Mouse (Mus musculus) midbrain, embryonic 12.5 days (tissue): ENCODE data around the gene Dydc2. TPM values are rescaled to one million over a fixed set of nuclear protein-coding genes. Genes with fewer than 3 reads are reported as not detected.

Experiments
- ATAC-seq: fragments of 200-750 bp; cut with Nextera tagmentation; 2 replicates; pipeline ENCODE4 v1.8.0; 2017; ENCODE audit warnings: low read depth, moderate TSS enrichment, moderate library complexity; ENCODE audit not compliant: low FRiP score
- H3K27ac ChIP-seq: fragments of 300-500 bp; sonication (generic); replicated peaks from 2 replicates; pipeline ENCODE4 v1.5.1; 2016; ENCODE audit warnings: mild to moderate bottlenecking
- H3K27me3 ChIP-seq: fragments of 300-500 bp; sonication (generic); 2 replicates; pipeline ENCODE4 v1.6.1; 2016; ENCODE audit warnings: mild to moderate bottlenecking
- H3K36me3 ChIP-seq: fragments of 300-500 bp; sonication (generic); 2 replicates; pipeline ENCODE4 v1.6.1; 2016
- H3K4me1 ChIP-seq: fragments of 300-500 bp; sonication (generic); 2 replicates; pipeline ENCODE4 v1.6.1; 2016
- H3K4me2 ChIP-seq: fragments of 300-500 bp; sonication (generic); replicated peaks from 2 replicates; pipeline ENCODE4 v1.6.1; 2016; ENCODE audit warnings: mild to moderate bottlenecking, moderate library complexity
- H3K4me3 ChIP-seq: fragments of 300-500 bp; sonication (generic); 2 replicates; pipeline ENCODE4 v1.5.1; 2016; ENCODE audit warnings: mild to moderate bottlenecking
- H3K9ac ChIP-seq: fragments of 300-500 bp; sonication (generic); replicated peaks from 2 replicates; pipeline ENCODE4 v1.6.1; 2016; ENCODE audit warnings: mild to moderate bottlenecking, moderate library complexity
- H3K9me3 ChIP-seq: fragments of 300-500 bp; sonication (generic); 2 replicates; pipeline ENCODE4 v1.6.1; 2016; ENCODE audit warnings: mild to moderate bottlenecking
- WGBS: fragments of 180-500 bp; shearing (Covaris S2); methylation state at CpG from one replicate; pipeline ENCODE4 v1.1.7; 2016; 5-methylcytosine and 5-hydroxymethylcytosine counted together
- polyA plus RNA-seq: library from polyadenylated mRNA; unstranded; fragments of >200 nt; fragmentation: Nextera tagmentation; extraction: Ambion mirVana; gene quantifications from 2 replicates; pipeline ENCODE4 v1.2.1, GENCODE M21; 2016

Gene Dydc2
- polyA plus RNA-seq: 0.37 and 0.59 TPM in 2 replicates

DNA sequence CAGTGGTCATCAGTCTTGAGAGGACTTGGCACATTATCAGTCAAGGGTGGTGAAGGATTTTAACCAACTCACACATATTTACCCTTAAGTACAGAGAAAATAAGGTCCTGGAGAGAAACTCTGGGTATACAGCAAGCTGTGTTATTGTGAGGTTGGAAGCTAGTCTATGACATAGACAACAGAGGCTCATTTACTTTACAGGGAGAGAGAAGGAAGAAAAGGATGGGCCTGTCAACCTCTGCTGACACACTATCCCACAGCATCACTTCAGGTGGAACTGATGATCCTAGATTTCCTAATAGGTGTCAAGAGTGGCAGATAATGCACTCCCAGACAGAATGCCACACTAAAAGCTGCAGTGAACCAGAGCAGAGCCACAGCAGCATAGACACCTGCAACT is at the start of gene Dydc2:
Dydc2 (minus strand) TSS at position 101 of the 400 bp plus-strand sequence.
- ATAC-seq: no peak
- Histone ChIP-seq H3K36me3 (no peaks in the 10 kb centered on the region), H3K4me2 (no peak within 1 kb of the TSS), H3K27me3 (no peaks in the 10 kb centered on the region), H3K27ac (no peak within 1 kb of the TSS), H3K4me3 (no peak within 1 kb of the TSS), H3K9ac (no peak within 1 kb of the TSS), H3K4me1 (peaks cover 6% of the 10 kb centered on the region), H3K9me3 (no peaks in the 10 kb centered on the region)

DNA sequence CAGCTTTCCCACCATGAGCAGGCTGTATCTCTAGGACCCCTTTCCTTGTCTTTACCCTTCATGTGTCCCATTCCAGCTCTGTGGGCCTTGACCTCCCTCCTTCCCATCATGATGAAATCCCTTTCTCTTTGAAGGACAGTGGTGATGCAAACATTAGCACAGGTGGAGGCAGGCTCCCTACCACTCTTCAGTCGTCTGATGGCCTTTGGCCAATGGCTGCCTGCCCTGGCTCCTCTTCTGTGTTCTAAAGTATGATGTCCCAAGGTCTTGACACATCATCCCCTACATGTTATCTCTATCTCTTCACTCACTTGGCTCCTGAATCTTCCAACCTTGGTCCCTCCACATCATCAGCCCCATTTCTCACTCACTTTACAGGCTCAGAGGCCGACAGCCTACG is 47.3 kb upstream of the Dydc2 start:
- H3K9me3 ChIP-seq: no peaks in the 10 kb centered on the region
- H3K36me3 ChIP-seq: no peaks in the 10 kb centered on the region
- H3K9ac ChIP-seq: no peak overlapping the region
- H3K4me2 ChIP-seq: no peak overlapping the region
- ATAC-seq: no peak
- H3K4me1 ChIP-seq: no peaks in the 10 kb centered on the region
- no peak overlapping the region for H3K4me3 ChIP-seq
- 91% methylated on average over 3 of the region's 3 CpGs for WGBS
- H3K27ac ChIP-seq: no peak overlapping the region
- no peaks in the 10 kb centered on the region for H3K27me3 ChIP-seq

DNA sequence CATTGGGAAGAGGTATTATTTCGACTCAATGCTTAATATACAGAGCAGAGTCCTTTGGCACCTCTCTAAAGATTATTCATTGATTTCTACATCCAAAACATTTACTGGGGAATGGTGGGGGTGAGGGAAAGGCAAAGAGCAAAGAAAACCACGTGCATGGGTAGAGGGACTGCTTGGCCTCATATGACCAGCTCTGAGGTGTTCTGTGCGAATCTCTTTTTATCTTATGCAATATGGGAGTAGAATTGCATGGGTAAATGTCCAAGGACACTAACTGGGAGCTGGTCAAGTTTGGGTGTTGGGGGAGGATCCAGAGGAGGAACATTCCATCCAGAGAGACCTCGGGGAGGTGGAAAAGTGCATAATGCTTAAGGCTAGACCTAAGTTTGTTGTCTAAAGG is 43.9 kb upstream of the Dydc2 start:
- H3K9ac ChIP-seq: no peak overlapping the region
- H3K9me3 ChIP-seq: no peaks in the 10 kb centered on the region
- H3K27ac ChIP-seq: no peak overlapping the region
- no peaks in the 10 kb centered on the region for H3K27me3 ChIP-seq
- ATAC-seq: no peak
- WGBS: 77% methylated on average over 4 of the region's 4 CpGs
- H3K4me1 ChIP-seq: no peaks in the 10 kb centered on the region
- H3K4me3 ChIP-seq: no peak overlapping the region
- H3K4me2 ChIP-seq: no peak overlapping the region
- no peaks in the 10 kb centered on the region for H3K36me3 ChIP-seq

DNA sequence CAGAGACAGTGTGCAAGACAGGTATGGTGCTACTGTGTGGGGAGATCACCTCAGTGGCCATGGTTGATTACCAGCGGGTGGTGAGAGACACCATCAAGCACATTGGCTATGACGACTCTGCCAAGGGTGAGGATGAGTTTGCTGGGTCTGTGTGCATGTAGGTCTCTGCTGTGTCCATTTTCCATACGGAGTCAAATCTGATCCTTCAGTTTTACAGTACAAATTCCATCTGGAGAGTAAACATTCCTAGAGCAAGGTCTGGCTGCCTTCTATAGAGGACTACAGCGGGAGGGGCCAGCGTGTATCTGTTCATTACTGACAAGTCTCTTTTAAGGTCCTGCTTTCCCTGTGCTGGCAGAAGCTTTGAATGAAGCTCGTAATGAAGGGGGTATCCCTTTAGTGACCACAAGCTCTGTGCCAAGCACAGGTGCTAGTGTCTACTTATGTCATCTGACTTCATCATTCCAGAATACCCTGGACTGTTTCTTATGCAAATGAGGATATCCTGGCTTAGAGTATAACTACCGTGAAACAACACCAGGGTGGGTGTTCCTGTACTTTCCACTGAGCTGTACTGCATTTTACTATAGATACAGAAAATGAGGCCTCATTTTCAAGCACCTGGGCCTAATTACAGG is 42.1 kb upstream of the Dydc2 start:
- no peaks in the 10 kb centered on the region for H3K4me1 ChIP-seq
- ATAC-seq: no peak
- no peak overlapping the region for H3K4me3 ChIP-seq

DNA sequence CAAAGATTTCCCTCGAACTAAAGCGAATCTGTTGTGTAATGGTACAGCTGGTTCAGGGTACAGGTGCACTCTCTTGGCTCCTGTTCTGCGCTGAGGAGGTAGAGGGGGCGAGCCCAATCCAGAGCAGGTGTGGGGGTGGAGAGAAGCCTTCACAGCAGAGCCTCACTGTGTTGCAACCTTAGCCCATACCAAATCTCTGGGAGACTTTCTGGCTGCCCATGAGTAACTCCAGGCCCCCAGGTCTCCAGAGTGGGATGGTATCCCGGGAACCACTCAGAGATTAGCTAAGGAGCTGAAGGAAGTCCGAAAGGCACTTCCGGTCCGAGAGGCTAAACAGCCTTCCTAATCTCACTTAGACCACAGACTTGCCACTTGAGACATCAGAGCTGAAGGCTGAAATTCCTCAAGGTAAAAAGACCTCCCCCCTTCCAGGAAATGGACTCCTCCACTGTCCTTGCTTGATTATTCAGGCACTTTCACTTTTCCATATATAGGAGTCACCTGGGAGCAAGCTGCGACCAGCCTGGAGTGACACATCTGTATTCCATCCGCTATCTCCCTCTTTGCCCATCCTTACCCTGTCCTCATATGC is 35.9 kb upstream of the Dydc2 start, which contains the start of gene Mat1a:
Mat1a (plus strand) TSS at position 183 of the 592 bp plus-strand sequence.
- WGBS: 80% methylated on average over 10 of the region's 10 CpGs
- H3K9me3 ChIP-seq: no peaks in the 10 kb centered on the region
- H3K4me2 ChIP-seq: no peak within 1 kb of the TSS
- no peak for ATAC-seq
- no peaks in the 10 kb centered on the region for H3K27me3 ChIP-seq
- H3K4me3 ChIP-seq: no peak within 1 kb of the TSS
- no peaks in the 10 kb centered on the region for H3K36me3 ChIP-seq
- H3K9ac ChIP-seq: no peak within 1 kb of the TSS
- H3K4me1 ChIP-seq: no peaks in the 10 kb centered on the region
- no peak within 1 kb of the TSS for H3K27ac ChIP-seq

More for the DNA sequence above, 42.1 kb upstream of the Dydc2 start:
- H3K9me3 ChIP-seq: no peaks in the 10 kb centered on the region
- no peak overlapping the region for H3K4me2 ChIP-seq
- no peaks in the 10 kb centered on the region for H3K27me3 ChIP-seq
- WGBS: 89% methylated on average over 7 of the region's 7 CpGs
- H3K9ac ChIP-seq: no peak overlapping the region
- H3K36me3 ChIP-seq: no peaks in the 10 kb centered on the region
- no peak overlapping the region for H3K27ac ChIP-seq

DNA sequence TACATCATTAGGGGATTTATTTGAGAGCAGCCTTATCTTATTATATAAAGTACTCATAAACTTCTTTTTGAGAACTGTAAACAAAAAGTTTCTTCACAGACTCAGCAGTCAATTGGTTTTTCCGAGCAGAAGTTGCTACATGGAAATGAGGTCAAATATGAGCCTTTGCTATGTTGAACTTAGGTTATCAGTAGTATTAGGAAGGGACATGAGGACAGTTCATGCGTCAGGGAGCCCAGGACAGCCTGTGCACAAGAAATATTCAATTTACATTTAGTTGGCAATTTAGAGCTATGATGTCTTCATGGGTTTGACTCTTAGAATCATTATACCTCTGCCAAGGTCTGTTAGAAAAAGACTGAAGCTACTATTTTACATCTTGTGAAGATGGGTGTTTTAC is 33.3 kb upstream of the Dydc2 start:
- Histone ChIP-seq H3K27me3 (no peaks in the 10 kb centered on the region), H3K4me1 (no peaks in the 10 kb centered on the region), H3K4me2 (no peak overlapping the region), H3K9me3 (no peaks in the 10 kb centered on the region), H3K27ac (no peak overlapping the region), H3K9ac (no peak overlapping the region), H3K4me3 (no peak overlapping the region), H3K36me3 (no peaks in the 10 kb centered on the region)
- WGBS: 92% methylated on average over 2 of the region's 2 CpGs
- no peak for ATAC-seq

DNA sequence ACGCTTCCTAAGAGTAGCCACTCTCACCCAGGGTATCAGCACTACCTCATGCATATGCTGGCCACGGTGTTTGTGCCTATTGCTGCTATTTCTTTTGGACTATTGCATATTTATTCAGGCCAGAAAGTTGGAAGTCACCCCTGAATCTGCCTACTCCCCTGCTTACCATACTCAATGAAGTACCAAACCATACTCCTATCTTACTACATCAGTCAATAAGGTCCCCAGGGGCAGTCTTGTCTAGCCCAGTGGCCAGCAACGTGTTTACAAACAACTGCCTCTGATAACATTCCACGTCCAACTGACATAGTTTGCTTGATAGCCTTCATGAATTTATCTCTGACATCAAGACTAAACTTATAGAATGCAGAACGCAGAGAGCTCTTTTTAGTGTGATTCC is 32.2 kb upstream of the Dydc2 start:
- no peaks in the 10 kb centered on the region for H3K27me3 ChIP-seq
- H3K4me3 ChIP-seq: no peak overlapping the region

DNA sequence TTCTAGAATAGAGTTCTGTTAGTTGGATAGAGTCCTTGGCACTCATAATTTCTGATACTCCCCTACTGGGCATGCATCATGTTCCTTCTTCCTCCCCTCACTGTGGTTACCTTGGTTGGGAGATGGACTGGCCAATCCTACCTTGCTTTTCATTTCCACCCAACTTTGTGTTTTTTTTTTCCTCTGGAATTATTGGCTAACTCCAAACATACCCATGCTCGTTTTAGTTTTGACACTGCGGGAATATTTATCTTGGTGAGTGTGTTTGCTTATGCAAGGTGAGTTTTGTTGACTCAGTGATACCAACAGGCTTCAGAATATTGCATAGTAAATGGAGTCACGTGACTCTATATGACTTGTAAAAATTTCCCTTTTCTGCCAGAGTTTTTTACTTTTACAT is 31.7 kb upstream of the Dydc2 start:
- WGBS: 79% methylated on average over 3 of the region's 3 CpGs
- H3K4me2 ChIP-seq: no peak overlapping the region
- no peaks in the 10 kb centered on the region for H3K9me3 ChIP-seq
- H3K4me1 ChIP-seq: no peaks in the 10 kb centered on the region
- H3K36me3 ChIP-seq: no peaks in the 10 kb centered on the region
- H3K4me3 ChIP-seq: no peak overlapping the region
- no peak overlapping the region for H3K27ac ChIP-seq
- ATAC-seq: no peak
- no peak overlapping the region for H3K9ac ChIP-seq
- no peaks in the 10 kb centered on the region for H3K27me3 ChIP-seq

More for the DNA sequence above, 32.2 kb upstream of the Dydc2 start:
- Histone ChIP-seq H3K4me2 (no peak overlapping the region), H3K27ac (no peak overlapping the region), H3K36me3 (no peaks in the 10 kb centered on the region), H3K9ac (no peak overlapping the region), H3K9me3 (no peaks in the 10 kb centered on the region), H3K4me1 (no peaks in the 10 kb centered on the region)
- 91% methylated on average over 5 of the region's 5 CpGs for WGBS
- ATAC-seq: no peak

DNA sequence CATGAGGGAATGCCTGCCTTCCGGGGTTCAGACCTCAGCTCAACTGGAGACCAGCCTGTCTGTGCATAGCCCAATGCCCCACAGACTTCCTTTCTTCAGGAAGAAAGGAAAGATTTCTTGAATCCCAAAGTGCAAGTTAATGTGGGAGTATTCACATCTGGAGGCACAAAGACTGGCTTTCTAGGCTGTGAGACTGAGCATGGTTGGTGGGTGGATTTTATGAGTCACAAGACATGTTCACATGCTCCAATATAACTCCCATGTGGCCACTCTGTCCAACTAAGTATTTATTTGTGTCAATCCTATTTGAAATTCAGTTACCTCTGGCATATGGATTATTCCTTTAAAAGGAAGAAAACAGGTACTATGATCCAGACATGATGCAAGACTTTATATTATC is 29.7 kb upstream of the Dydc2 start:
- no peak overlapping the region for H3K27ac ChIP-seq
- H3K27me3 ChIP-seq: no peaks in the 10 kb centered on the region
- no peak for ATAC-seq
- 80% methylated on average over 1 of the region's 1 CpGs for WGBS
- no peaks in the 10 kb centered on the region for H3K36me3 ChIP-seq
- no peaks in the 10 kb centered on the region for H3K9me3 ChIP-seq
- H3K9ac ChIP-seq: no peak overlapping the region
- H3K4me2 ChIP-seq: no peak overlapping the region
- H3K4me1 ChIP-seq: no peaks in the 10 kb centered on the region
- no peak overlapping the region for H3K4me3 ChIP-seq

DNA sequence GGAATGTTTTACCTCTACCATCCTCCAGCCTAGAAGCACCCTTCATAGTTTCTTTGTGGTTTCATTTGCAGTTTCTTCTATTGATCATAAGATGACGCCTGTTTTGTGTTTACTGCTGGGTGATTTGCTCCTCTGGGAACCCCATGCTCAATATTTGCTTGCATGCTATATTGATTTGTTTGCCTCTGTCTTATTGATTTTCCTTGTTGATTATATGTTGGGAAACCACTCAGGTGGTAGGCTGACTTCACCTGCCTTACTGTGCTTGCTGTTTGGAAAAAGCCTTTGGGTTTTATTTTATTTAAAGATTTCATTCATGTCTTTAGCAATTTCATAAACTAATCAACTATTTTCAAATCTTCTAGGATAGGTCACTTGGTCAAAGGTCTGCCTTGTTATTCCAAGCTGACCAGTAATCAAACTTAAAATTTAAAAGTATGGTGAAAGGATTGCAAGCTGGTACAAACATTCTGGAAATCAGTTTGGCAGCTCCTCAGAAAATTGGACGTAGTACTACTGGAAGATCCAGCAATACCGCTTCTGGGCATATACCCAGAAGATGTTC is 27.4 kb upstream of the Dydc2 start:
- H3K4me2 ChIP-seq: no peak overlapping the region
- no peaks in the 10 kb centered on the region for H3K27me3 ChIP-seq
- ATAC-seq: no peak
- no peak overlapping the region for H3K9ac ChIP-seq
- no peaks in the 10 kb centered on the region for H3K9me3 ChIP-seq
- no peaks in the 10 kb centered on the region for H3K36me3 ChIP-seq
- no peak overlapping the region for H3K27ac ChIP-seq
- no peaks in the 10 kb centered on the region for H3K4me1 ChIP-seq
- 90% methylated on average over 3 of the region's 3 CpGs for WGBS
- H3K4me3 ChIP-seq: no peak overlapping the region

DNA sequence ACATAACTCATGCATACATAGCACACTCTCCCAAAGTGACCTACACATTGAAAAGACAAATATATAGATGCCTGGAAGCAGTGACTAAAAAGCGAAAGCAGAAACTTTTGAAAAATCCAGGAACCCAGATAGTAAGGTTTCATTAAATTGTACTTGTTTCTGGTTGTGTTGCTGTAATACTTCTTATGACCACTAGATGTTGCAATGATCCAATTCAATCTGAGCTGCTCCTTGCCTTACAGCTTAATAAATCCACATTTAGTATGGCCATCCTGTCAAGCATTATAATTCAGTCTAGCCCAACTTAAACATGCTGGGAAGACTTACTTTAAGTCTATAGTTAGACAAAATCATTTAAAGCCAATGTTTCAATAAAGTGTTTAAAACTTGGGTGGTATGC is 25.1 kb upstream of the Dydc2 start:
- Histone ChIP-seq H3K9ac (no peak overlapping the region), H3K9me3 (no peaks in the 10 kb centered on the region), H3K4me1 (no peaks in the 10 kb centered on the region), H3K4me3 (no peak overlapping the region), H3K27me3 (no peaks in the 10 kb centered on the region), H3K4me2 (no peak overlapping the region), H3K36me3 (no peaks in the 10 kb centered on the region), H3K27ac (no peak overlapping the region)
- no peak for ATAC-seq
- WGBS: 62% methylated on average over 1 of the region's 1 CpGs

DNA sequence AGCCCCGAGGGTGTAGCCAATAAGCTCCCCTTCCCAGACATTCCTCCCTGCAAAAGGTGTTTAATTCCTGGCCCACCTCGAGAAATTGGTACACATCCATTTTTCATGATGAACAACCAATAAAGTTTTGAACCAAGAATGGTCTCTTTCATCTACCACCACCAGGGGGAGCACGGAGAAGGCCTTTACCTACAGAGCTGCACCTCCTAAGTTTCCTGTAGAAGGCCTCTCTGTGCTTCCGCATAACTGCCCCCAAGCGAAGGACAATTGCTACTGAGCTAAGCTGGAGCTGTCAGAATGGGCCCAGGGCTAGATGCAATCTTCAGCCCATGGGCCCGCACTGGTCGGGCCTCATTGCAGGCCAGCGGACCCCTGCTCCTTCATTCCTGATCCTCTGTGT is 21.8 kb upstream of the Dydc2 start:
- Histone ChIP-seq H3K4me2 (no peak overlapping the region), H3K4me1 (no peaks in the 10 kb centered on the region), H3K27me3 (no peaks in the 10 kb centered on the region), H3K4me3 (no peak overlapping the region), H3K9me3 (no peaks in the 10 kb centered on the region), H3K36me3 (no peaks in the 10 kb centered on the region), H3K27ac (no peak overlapping the region), H3K9ac (no peak overlapping the region)
- WGBS: 46% methylated on average over 8 of the region's 8 CpGs
- 0 out of 2 replicates have a peak, but pooled peaks have one; percentile 30 for ATAC-seq
